Mouse (Mus musculus) limb, embryonic 14.5 days (tissue): ENCODE measurements at regions not wholly inside any gene's neighbourhood (a gene's known extent, or its start where the extent isn't known, plus 50 kb on each side); places are given as distances from the start of the nearest gene placed in this dataset.

Experiments used
- ATAC-seq: fragments of 200-750 bp; cut with Nextera tagmentation; 2 replicates; pipeline ENCODE4 v1.8.0; 2017; ENCODE audit warnings: low read depth, moderate number of reproducible peaks, moderate TSS enrichment; ENCODE audit not compliant: low FRiP score
- DNase-seq: peaks from one replicate; pipeline ENCODE4 v3.0.0-alpha.2; 2015; ENCODE audit warnings: low spot score
- H3K27ac ChIP-seq: fragments of 300-500 bp; sonication (generic); replicated peaks from 2 replicates; pipeline ENCODE4 v1.5.1; 2014; ENCODE audit warnings: low read depth, mild to moderate bottlenecking, low read length, moderate library complexity, mixed read lengths
- H3K27me3 ChIP-seq: fragments of 300-500 bp; sonication (generic); 2 replicates; pipeline ENCODE4 v1.6.1; 2014; ENCODE audit warnings: low read length, mixed read lengths; ENCODE audit not compliant: control insufficient read depth, insufficient read depth
- H3K36me3 ChIP-seq: fragments of 300-500 bp; sonication (generic); 2 replicates; pipeline ENCODE4 v1.6.1; 2014; ENCODE audit warnings: mild to moderate bottlenecking, low read length, moderate library complexity, mixed read lengths; ENCODE audit not compliant: control insufficient read depth, insufficient read depth
- H3K4me1 ChIP-seq: fragments of 300-500 bp; sonication (generic); 2 replicates; pipeline ENCODE4 v1.6.1; 2014; ENCODE audit warnings: antibody characterized with exemption, low read length, mixed read lengths; ENCODE audit not compliant: control insufficient read depth, insufficient read depth
- H3K4me2 ChIP-seq: fragments of 300-500 bp; sonication (generic); replicated peaks from 2 replicates; pipeline ENCODE4 v1.6.1; 2014; ENCODE audit warnings: low read depth, mild to moderate bottlenecking, low read length, moderate library complexity; ENCODE audit not compliant: severe bottlenecking
- H3K4me3 ChIP-seq: fragments of 300-500 bp; sonication (generic); replicated peaks from 2 replicates; pipeline ENCODE4 v1.5.1; 2014; ENCODE audit warnings: low read length
- H3K9ac ChIP-seq: fragments of 300-500 bp; sonication (generic); 2 replicates; pipeline ENCODE4 v1.6.1; 2014; ENCODE audit warnings: mild to moderate bottlenecking, low read depth, low read length, moderate library complexity; ENCODE audit not compliant: severe bottlenecking
- H3K9me3 ChIP-seq: fragments of 300-500 bp; sonication (generic); 2 replicates; pipeline ENCODE4 v1.6.1; 2016; ENCODE audit warnings: low read length; ENCODE audit not compliant: control insufficient read depth
- POLR2A ChIP-seq: fragments of 200-500 bp; IDR thresholded peaks from 2 replicates; pipeline ENCODE4 v1.8.0; 2012; ENCODE audit warnings: inconsistent platforms, mild to moderate bottlenecking, moderate library complexity, borderline replicate concordance; ENCODE audit not compliant: insufficient read depth, insufficient read length; ENCODE audit errors: extremely low read depth
- WGBS: fragments of 180-500 bp; shearing (Covaris S2); extraction: QIAGEN DNeasy Blood & Tissue Kit; methylation state at CpG from one replicate; pipeline ENCODE4 v1.1.7; 2014; 5-methylcytosine and 5-hydroxymethylcytosine counted together

GRCm38 (mm10) chr12:71636300-71636699 is 194.6 kb upstream of the Daam1 start:
- no peaks in the 10 kb centered on the region for H3K27me3 ChIP-seq
- H3K9ac ChIP-seq: no peak overlapping the region
- H3K4me1 ChIP-seq: no peaks in the 10 kb centered on the region
- WGBS: 77% methylated on average over 6 of the region's 6 CpGs
- no peaks in the 10 kb centered on the region for H3K36me3 ChIP-seq
- no peak for TF ChIP-seq POLR2A
- DNase-seq: no peak
- no peak overlapping the region for H3K4me3 ChIP-seq
- no peak overlapping the region for H3K4me2 ChIP-seq
- no peaks in the 10 kb centered on the region for H3K9me3 ChIP-seq
- no peak overlapping the region for H3K27ac ChIP-seq
- ATAC-seq: no peak

- TF ChIP-seq POLR2A: no peak
- H3K4me2 ChIP-seq: no peak overlapping the region
- 68% methylated on average over 3 of the region's 3 CpGs for WGBS
- no peak overlapping the region for H3K4me3 ChIP-seq
- no peak overlapping the region for H3K27ac ChIP-seq
- H3K9me3 ChIP-seq: no peaks in the 10 kb centered on the region
- H3K36me3 ChIP-seq: no peaks in the 10 kb centered on the region
- H3K4me1 ChIP-seq: no peaks in the 10 kb centered on the region
- no peak for ATAC-seq
- no peak for DNase-seq
- H3K9ac ChIP-seq: no peak overlapping the region
- no peaks in the 10 kb centered on the region for H3K27me3 ChIP-seq
Observed at GRCm38 (mm10) chr12:71637248-71637647, 193.6 kb upstream of the Daam1 start.

GRCm38 (mm10) chr12:71638246-71638645 is 192.6 kb upstream of the Daam1 start:
- no peak overlapping the region for H3K9ac ChIP-seq
- no peaks in the 10 kb centered on the region for H3K36me3 ChIP-seq
- DNase-seq: no peak
- H3K9me3 ChIP-seq: no peaks in the 10 kb centered on the region
- peaks cover 6% of the 10 kb centered on the region; the same call in 1 of the 2 replicates for H3K4me1 ChIP-seq
- no peak overlapping the region for H3K4me2 ChIP-seq
- TF ChIP-seq POLR2A: no peak
- no peaks in the 10 kb centered on the region for H3K27me3 ChIP-seq
- no peak overlapping the region for H3K4me3 ChIP-seq
- WGBS: 66% methylated on average over 8 of the region's 8 CpGs
- ATAC-seq: no peak
- H3K27ac ChIP-seq: no peak overlapping the region

- no peak overlapping the region for H3K4me2 ChIP-seq
- H3K9me3 ChIP-seq: no peaks in the 10 kb centered on the region
- H3K36me3 ChIP-seq: no peaks in the 10 kb centered on the region
- H3K9ac ChIP-seq: no peak overlapping the region
- peaks cover 7% of the 10 kb centered on the region; the same call in 1 of the 2 replicates for H3K4me1 ChIP-seq
- DNase-seq (no peak), ATAC-seq (no peak)
- no peaks in the 10 kb centered on the region for H3K27me3 ChIP-seq
- no peak overlapping the region for H3K27ac ChIP-seq
- no peak for TF ChIP-seq POLR2A
- 64% methylated on average over 10 of the region's 10 CpGs for WGBS
- no peak overlapping the region for H3K4me3 ChIP-seq
Observed at GRCm38 (mm10) chr12:71640058-71640501, 190.8 kb upstream of the Daam1 start.

- H3K4me2 ChIP-seq: no peak overlapping the region
- WGBS: 80% methylated on average over 2 of the region's 2 CpGs
- H3K9me3 ChIP-seq: no peaks in the 10 kb centered on the region
- DNase-seq (peak; percentile 26), ATAC-seq (no peak)
- H3K36me3 ChIP-seq: no peaks in the 10 kb centered on the region
- H3K9ac ChIP-seq: no peak overlapping the region
- no peak overlapping the region for H3K4me3 ChIP-seq
- H3K27me3 ChIP-seq: no peaks in the 10 kb centered on the region
- no peak for TF ChIP-seq POLR2A
- peaks cover 7% of the 10 kb centered on the region; the same call in 1 of the 2 replicates for H3K4me1 ChIP-seq
- H3K27ac ChIP-seq: no peak overlapping the region
Observed at GRCm38 (mm10) chr12:71641486-71641885, 189.4 kb upstream of the Daam1 start.

- 60% methylated on average over 8 of the region's 8 CpGs for WGBS
- ATAC-seq: peak; percentile 72
- H3K36me3 ChIP-seq: no peaks in the 10 kb centered on the region
- peak; percentile 55 for DNase-seq
- H3K9me3 ChIP-seq: no peaks in the 10 kb centered on the region
- no peak for TF ChIP-seq POLR2A
- no peaks in the 10 kb centered on the region for H3K27me3 ChIP-seq
- no peak overlapping the region for H3K4me2 ChIP-seq
- H3K4me1 ChIP-seq: peaks cover 7% of the 10 kb centered on the region; the same call in 1 of the 2 replicates
- no peak overlapping the region for H3K4me3 ChIP-seq
- no peak overlapping the region for H3K9ac ChIP-seq
- peak overlapping the region; percentile 28; the same call in 1 of the 2 replicates for H3K27ac ChIP-seq
Observed at GRCm38 (mm10) chr12:71642797-71643337, 188.0 kb upstream of the Daam1 start.
